Mouse (Mus musculus) limb, embryonic 14.5 days (tissue): ENCODE measurements at regions not wholly inside any gene's neighbourhood (a gene's known extent, or its start where the extent isn't known, plus 50 kb on each side); places are given as distances from the start of the nearest gene placed in this dataset.

Experiments used
- ATAC-seq: fragments of 200-750 bp; cut with Nextera tagmentation; 2 replicates; pipeline ENCODE4 v1.8.0; 2017; ENCODE audit warnings: low read depth, moderate number of reproducible peaks, moderate TSS enrichment; ENCODE audit not compliant: low FRiP score
- DNase-seq: peaks from one replicate; pipeline ENCODE4 v3.0.0-alpha.2; 2015; ENCODE audit warnings: low spot score
- H3K27ac ChIP-seq: fragments of 300-500 bp; sonication (generic); replicated peaks from 2 replicates; pipeline ENCODE4 v1.5.1; 2014; ENCODE audit warnings: low read depth, mild to moderate bottlenecking, low read length, moderate library complexity, mixed read lengths
- H3K27me3 ChIP-seq: fragments of 300-500 bp; sonication (generic); 2 replicates; pipeline ENCODE4 v1.6.1; 2014; ENCODE audit warnings: low read length, mixed read lengths; ENCODE audit not compliant: control insufficient read depth, insufficient read depth
- H3K36me3 ChIP-seq: fragments of 300-500 bp; sonication (generic); 2 replicates; pipeline ENCODE4 v1.6.1; 2014; ENCODE audit warnings: mild to moderate bottlenecking, low read length, moderate library complexity, mixed read lengths; ENCODE audit not compliant: control insufficient read depth, insufficient read depth
- H3K4me1 ChIP-seq: fragments of 300-500 bp; sonication (generic); 2 replicates; pipeline ENCODE4 v1.6.1; 2014; ENCODE audit warnings: antibody characterized with exemption, low read length, mixed read lengths; ENCODE audit not compliant: control insufficient read depth, insufficient read depth
- H3K4me2 ChIP-seq: fragments of 300-500 bp; sonication (generic); replicated peaks from 2 replicates; pipeline ENCODE4 v1.6.1; 2014; ENCODE audit warnings: low read depth, mild to moderate bottlenecking, low read length, moderate library complexity; ENCODE audit not compliant: severe bottlenecking
- H3K4me3 ChIP-seq: fragments of 300-500 bp; sonication (generic); replicated peaks from 2 replicates; pipeline ENCODE4 v1.5.1; 2014; ENCODE audit warnings: low read length
- H3K9ac ChIP-seq: fragments of 300-500 bp; sonication (generic); 2 replicates; pipeline ENCODE4 v1.6.1; 2014; ENCODE audit warnings: mild to moderate bottlenecking, low read depth, low read length, moderate library complexity; ENCODE audit not compliant: severe bottlenecking
- H3K9me3 ChIP-seq: fragments of 300-500 bp; sonication (generic); 2 replicates; pipeline ENCODE4 v1.6.1; 2016; ENCODE audit warnings: low read length; ENCODE audit not compliant: control insufficient read depth
- POLR2A ChIP-seq: fragments of 200-500 bp; IDR thresholded peaks from 2 replicates; pipeline ENCODE4 v1.8.0; 2012; ENCODE audit warnings: inconsistent platforms, mild to moderate bottlenecking, moderate library complexity, borderline replicate concordance; ENCODE audit not compliant: insufficient read depth, insufficient read length; ENCODE audit errors: extremely low read depth
- WGBS: fragments of 180-500 bp; shearing (Covaris S2); extraction: QIAGEN DNeasy Blood & Tissue Kit; methylation state at CpG from one replicate; pipeline ENCODE4 v1.1.7; 2014; 5-methylcytosine and 5-hydroxymethylcytosine counted together

DNA sequence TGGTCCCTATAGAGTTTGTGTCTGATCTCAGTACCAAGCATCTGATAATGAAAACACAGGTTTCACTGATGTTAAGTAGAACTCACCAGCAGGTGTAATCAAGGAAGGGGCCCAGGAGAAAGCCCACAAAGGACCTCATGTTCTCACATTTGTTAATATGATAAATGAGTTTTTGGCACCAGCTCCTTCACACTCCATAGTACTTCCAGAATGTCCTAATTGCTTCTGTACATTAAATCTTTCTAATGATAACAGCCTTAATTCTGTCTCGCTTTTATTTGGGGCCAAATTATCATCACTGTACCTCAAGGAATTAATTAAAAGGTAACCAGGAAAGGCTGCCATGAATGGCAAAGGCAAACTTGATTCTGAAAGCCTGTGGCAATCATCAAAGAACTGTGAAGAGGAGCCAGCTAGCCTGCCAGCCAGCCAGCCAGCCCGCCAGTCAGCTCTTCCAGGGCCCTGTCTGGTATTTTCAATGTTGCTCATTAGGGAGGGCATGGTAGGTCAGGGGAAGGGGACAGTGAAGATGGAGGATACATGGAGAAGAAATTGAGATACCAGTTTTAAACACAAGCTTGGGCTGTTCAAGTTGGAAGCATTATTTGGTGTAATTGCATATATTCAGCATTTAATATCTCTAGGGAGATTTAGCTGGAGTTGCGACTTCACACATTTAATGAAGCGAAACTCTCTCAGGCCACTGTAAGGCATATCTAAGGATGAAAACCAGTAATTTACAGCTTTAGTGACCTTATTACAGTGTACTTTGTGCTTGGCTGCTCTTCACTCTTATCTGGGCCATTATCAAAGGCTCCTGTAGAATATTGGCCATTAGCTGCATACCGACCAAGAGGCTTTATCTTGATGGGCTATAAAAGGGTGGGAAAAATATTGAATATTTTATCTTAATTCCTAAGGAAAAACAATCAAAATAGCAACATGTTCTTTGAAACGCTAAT is 2822.8 kb downstream of the Poteg start:
- Histone ChIP-seq H3K27me3 (no peaks in the 10 kb centered on the region), H3K36me3 (no peaks in the 10 kb centered on the region), H3K27ac (no peak overlapping the region), H3K4me1 (no peaks in the 10 kb centered on the region), H3K9me3 (no peaks in the 10 kb centered on the region), H3K9ac (no peak overlapping the region), H3K4me3 (no peak overlapping the region), H3K4me2 (no peak overlapping the region)
- 80% methylated on average over 6 of the region's 6 CpGs for WGBS
- no peak for DNase-seq
- TF ChIP-seq POLR2A, result no peak
- no peak for ATAC-seq

- 52% methylated on average over 4 of the region's 4 CpGs for WGBS
- no peak for ATAC-seq
- H3K36me3 ChIP-seq, result no peaks in the 10 kb centered on the region
These were observed 2841.7 kb downstream of the Poteg start for GRCm38 (mm10) chr8:30289169-30289568.

DNA sequence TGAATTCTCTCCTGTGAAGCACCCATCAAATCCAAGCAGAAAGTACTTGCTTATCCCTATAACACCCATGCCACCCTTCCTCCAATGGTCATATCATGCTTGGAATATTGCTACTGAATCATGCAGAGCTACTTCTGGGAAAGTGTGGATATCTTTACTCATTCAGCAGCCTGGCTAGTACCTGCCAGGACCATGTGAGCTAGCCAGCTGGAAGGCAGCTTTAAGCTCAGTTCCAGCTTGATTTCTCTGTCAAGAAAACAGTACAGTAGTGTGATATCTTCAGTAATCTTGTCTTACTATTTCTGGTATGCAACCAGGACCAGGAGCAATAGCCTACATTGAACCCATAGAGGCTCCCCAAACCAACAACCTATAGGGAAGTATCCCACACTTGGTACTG is 2883.7 kb downstream of the Poteg start:
- H3K36me3 ChIP-seq, result no peaks in the 10 kb centered on the region
- H3K4me1 ChIP-seq, result no peaks in the 10 kb centered on the region
- no peaks in the 10 kb centered on the region for H3K9me3 ChIP-seq
- no peaks in the 10 kb centered on the region for H3K27me3 ChIP-seq
- H3K27ac ChIP-seq, result no peak overlapping the region
- ATAC-seq (no peak), DNase-seq (no peak)
- no peak for TF ChIP-seq POLR2A
- no peak overlapping the region for H3K4me3 ChIP-seq
- H3K9ac ChIP-seq, result no peak overlapping the region
- H3K4me2 ChIP-seq, result no peak overlapping the region

More at GRCm38 (mm10) chr8:30289169-30289568, 2841.7 kb downstream of the Poteg start:
- H3K9ac ChIP-seq, result no peak overlapping the region
- H3K4me1 ChIP-seq, result no peaks in the 10 kb centered on the region
- H3K9me3 ChIP-seq, result no peaks in the 10 kb centered on the region
- no peak for TF ChIP-seq POLR2A
- no peak overlapping the region for H3K4me2 ChIP-seq
- H3K27ac ChIP-seq, result no peak overlapping the region
- no peaks in the 10 kb centered on the region for H3K27me3 ChIP-seq
- no peak overlapping the region for H3K4me3 ChIP-seq
- DNase-seq, result no peak

DNA sequence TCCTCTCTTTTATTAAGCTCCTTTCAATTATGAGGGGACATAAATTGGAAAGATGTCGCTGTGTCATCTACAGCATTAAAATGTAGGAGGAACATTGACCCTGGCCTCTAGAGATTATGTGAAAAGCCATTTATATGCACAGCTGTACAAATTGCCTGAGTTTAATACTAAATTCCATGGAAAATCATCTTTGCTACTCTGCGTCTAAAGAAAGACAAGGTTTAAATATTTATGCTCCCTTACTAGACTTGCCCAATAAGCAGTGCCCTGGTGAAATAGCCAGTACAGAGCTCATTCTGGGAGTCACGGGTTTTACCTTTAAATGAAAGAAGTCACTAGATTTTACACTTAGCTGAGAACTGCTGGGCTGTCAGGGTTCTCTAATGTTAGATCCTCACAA is 2885.9 kb downstream of the Poteg start:
- H3K4me3 ChIP-seq, result no peak overlapping the region
- H3K4me2 ChIP-seq, result no peak overlapping the region
- H3K27me3 ChIP-seq, result no peaks in the 10 kb centered on the region
- DNase-seq (no peak), ATAC-seq (no peak)
- H3K4me1 ChIP-seq, result no peaks in the 10 kb centered on the region
- no peaks in the 10 kb centered on the region for H3K36me3 ChIP-seq
- no peak overlapping the region for H3K9ac ChIP-seq
- 74% methylated on average over 3 of the region's 3 CpGs for WGBS
- H3K9me3 ChIP-seq, result no peaks in the 10 kb centered on the region
- no peak for TF ChIP-seq POLR2A
- H3K27ac ChIP-seq, result no peak overlapping the region

GRCm38 (mm10) chr8:30359464-30359863 is 2912.0 kb downstream of the Poteg start:
- no peak overlapping the region for H3K4me3 ChIP-seq
- TF ChIP-seq POLR2A, result no peak
- H3K9ac ChIP-seq, result no peak overlapping the region
- DNase-seq, result no peak
- WGBS, result 22% methylated on average over 1 of the region's 1 CpGs
- no peaks in the 10 kb centered on the region for H3K9me3 ChIP-seq
- no peaks in the 10 kb centered on the region for H3K36me3 ChIP-seq
- H3K4me2 ChIP-seq, result no peak overlapping the region
- ATAC-seq, result no peak
- no peaks in the 10 kb centered on the region for H3K27me3 ChIP-seq
- no peaks in the 10 kb centered on the region for H3K4me1 ChIP-seq
- no peak overlapping the region for H3K27ac ChIP-seq
